30 mouse cellular contexts compared by ENCODE assay signal in the genomic region with DNA sequence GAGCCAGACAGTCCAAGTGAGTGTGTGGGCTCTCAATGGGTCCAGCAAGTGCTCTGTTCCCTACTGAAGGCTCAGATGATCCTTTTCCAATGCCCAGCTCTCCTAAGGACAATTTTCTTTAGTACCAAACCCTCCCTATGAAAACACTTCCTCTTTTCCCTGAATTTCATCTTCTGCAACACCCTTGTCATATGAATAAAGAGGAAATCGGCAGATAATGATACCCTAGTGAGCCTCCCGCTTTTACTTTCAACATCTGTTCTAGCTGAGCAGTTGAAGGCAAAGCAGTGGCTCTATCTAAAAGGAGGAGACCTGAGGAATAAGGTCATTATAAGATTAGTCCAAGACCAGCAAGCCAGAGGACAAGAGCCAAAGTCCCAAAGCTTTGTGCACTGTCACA. TPM values are rescaled to one million over a fixed set of nuclear protein-coding genes. Genes with fewer than 3 reads are reported as not detected.
"Had no signal": no experiment of that assay in that cellular context is flagged by ENCODE, and none has a peak within 500 bp of the region (broad histone marks: within the 10 kb centered on the region; RNA-seq: fewer than 3 reads in every experiment).

No protein-coding gene starts in this region.

- ATAC-seq: liver, embryonic 12.5 days; midbrain, embryonic 13.5 days; midbrain, embryonic 16.5 days had no signal

- H3K9ac ChIP-seq: liver, embryonic 12.5 days; liver, embryonic 15.5 days; lung, embryonic 15.5 days; midbrain, embryonic 13.5 days; neural tube, embryonic 13.5 days; stomach, embryonic 15.5 days had no signal

- DNase-seq: kidney, adult 2 months; kidney, postnatal 25 days; layer of hippocampus, adult 9-11 months; lung, adult 18-20 months; lung, postnatal 10 days; lung, postnatal 36 days; thymus, postnatal 25 days had no signal

- H3K4me1 ChIP-seq: liver, embryonic 12.5 days; liver, embryonic 15.5 days had no signal

- H3K4me3 ChIP-seq: layer of hippocampus, adult 2 months; left cerebral cortex, adult 2 months; liver, embryonic 12.5 days; liver, embryonic 15.5 days; lung, embryonic 15.5 days; megakaryocyte, embryonic 14.5 days; midbrain, embryonic 10.5 days; midbrain, embryonic 13.5 days; myocyte; neural tube, embryonic 13.5 days; stomach, embryonic 15.5 days had no signal

- H3K36me3 ChIP-seq: liver, embryonic 12.5 days; liver, embryonic 15.5 days; lung, embryonic 15.5 days; midbrain, embryonic 10.5 days; midbrain, embryonic 13.5 days; neural tube, embryonic 13.5 days; stomach, embryonic 15.5 days had no signal

- H3K27ac ChIP-seq: kidney, postnatal 0 days; layer of hippocampus, adult 2 months; left cerebral cortex, adult 2 months; liver, embryonic 12.5 days; liver, embryonic 15.5 days; lung, embryonic 15.5 days; midbrain, embryonic 13.5 days; neural tube, embryonic 13.5 days; stomach, embryonic 15.5 days had no signal

- H3K9me3 ChIP-seq: liver, embryonic 12.5 days; liver, embryonic 15.5 days; lung, embryonic 15.5 days; megakaryocyte, embryonic 14.5 days; midbrain, embryonic 10.5 days; midbrain, embryonic 13.5 days; neural tube, embryonic 13.5 days; stomach, embryonic 15.5 days had no signal

RNA-seq across cellular contexts. Expression of gene Olfr1417, which starts 30.6 kb away (rescaled TPM):
- total RNA-seq: layer of hippocampus, adult 2 months; layer of hippocampus, postnatal 25 days; left cerebral cortex, adult 2 months; left cerebral cortex, postnatal 10 days; left cerebral cortex, postnatal 36 days; monocyte, adult 5-6 weeks; neutrophil, adult 5-6 weeks had no signal
- polyA plus RNA-seq: kidney, adult 2 months; kidney, postnatal 0 days; large intestine, adult 2 months; limb, embryonic 11.5 days; limb, embryonic 14.5 days; liver, embryonic 12.5 days; liver, embryonic 15.5 days; lung, embryonic 15.5 days; midbrain, embryonic 10.5 days; midbrain, embryonic 13.5 days; myocyte; neural tube, embryonic 13.5 days; stomach, embryonic 15.5 days; thymus, postnatal 0 days had no signal

RNA-seq across cellular contexts. Expression of gene Olfr1418, which starts 52.4 kb away (rescaled TPM):
- total RNA-seq: layer of hippocampus, adult 2 months; layer of hippocampus, postnatal 25 days; left cerebral cortex, adult 2 months; left cerebral cortex, postnatal 10 days; left cerebral cortex, postnatal 36 days; monocyte, adult 5-6 weeks; neutrophil, adult 5-6 weeks had no signal
- polyA plus RNA-seq: kidney, adult 2 months; kidney, embryonic 14.5 days; kidney, postnatal 0 days; large intestine, adult 2 months; limb, embryonic 11.5 days; limb, embryonic 14.5 days; liver, embryonic 12.5 days; liver, embryonic 15.5 days; lung, embryonic 15.5 days; midbrain, embryonic 10.5 days; midbrain, embryonic 13.5 days; midbrain, embryonic 16.5 days; myocyte; neural tube, embryonic 13.5 days; stomach, embryonic 15.5 days; thymus, postnatal 0 days had no signal
